Mouse (Mus musculus) cerebellum, postnatal 14 days (tissue): ENCODE results near the gene Angptl2.

Source experiments
- DNase-seq, 2 experiments: peaks; one replicate each; pipeline ENCODE4 v3.0.0; 2021; ENCODE audit warnings: mixed read lengths in 2 of 2

Gene Angptl2

GRCm38 (mm10) chr2:33232782-33233570, 17.1 kb downstream of the Angptl2 start:
- DNase-seq, result no peak

GRCm38 (mm10) chr2:33233856-33234255, 18.0 kb downstream of the Angptl2 start:
- DNase-seq, result no peak

GRCm38 (mm10) chr2:33234848-33235247, 19.0 kb downstream of the Angptl2 start:
- peak; percentile 45 to 49 for DNase-seq

- no peak for DNase-seq
These were observed 21.7 kb downstream of the Angptl2 start for GRCm38 (mm10) chr2:33237581-33237980.

- DNase-seq, result no peak
These were observed 29.0 kb downstream of the Angptl2 start for GRCm38 (mm10) chr2:33244880-33245279.

- no peak for DNase-seq
These were observed 29.5 kb downstream of the Angptl2 start for GRCm38 (mm10) chr2:33245350-33245749.

GRCm38 (mm10) chr2:33246841-33247240, 31.0 kb downstream of the Angptl2 start:
- DNase-seq, result no peak

- DNase-seq, result no peak
These were observed 32.7 kb downstream of the Angptl2 start for GRCm38 (mm10) chr2:33248549-33248948.

- no peak for DNase-seq
These were observed 34.2 kb downstream of the Angptl2 start for GRCm38 (mm10) chr2:33249922-33250633.

GRCm38 (mm10) chr2:33252751-33253150, 36.9 kb downstream of the Angptl2 start:
- DNase-seq, result no peak

- peak; percentile 38 to 44 for DNase-seq
These were observed 37.8 kb downstream of the Angptl2 start for GRCm38 (mm10) chr2:33253572-33254190.

GRCm38 (mm10) chr2:33254318-33254985, 38.6 kb downstream of the Angptl2 start:
- DNase-seq, result peak; percentile 55 to 66

GRCm38 (mm10) chr2:33256769-33257537, 41.1 kb downstream of the Angptl2 start:
- no peak for DNase-seq

GRCm38 (mm10) chr2:33260772-33261171, 44.9 kb downstream of the Angptl2 start:
- peak; percentile 46 to 64 for DNase-seq

GRCm38 (mm10) chr2:33261475-33261874, 45.6 kb downstream of the Angptl2 start:
- DNase-seq, result no peak

GRCm38 (mm10) chr2:33265793-33266192, 49.9 kb downstream of the Angptl2 start:
- DNase-seq, result no peak

- no peak for DNase-seq
These were observed 51.2 kb downstream of the Angptl2 start for GRCm38 (mm10) chr2:33267075-33267474.

GRCm38 (mm10) chr2:33268384-33269131, 52.7 kb downstream of the Angptl2 start:
- no peak for DNase-seq

GRCm38 (mm10) chr2:33269132-33269493, 53.2 kb downstream of the Angptl2 start:
- peak; percentile 38 to 51 for DNase-seq

- DNase-seq, result no peak
These were observed 54.7 kb downstream of the Angptl2 start for GRCm38 (mm10) chr2:33270569-33270968.

GRCm38 (mm10) chr2:33271511-33271910, 55.6 kb downstream of the Angptl2 start:
- DNase-seq, result peak; percentile 42 to 55
